Mouse (Mus musculus) monocyte, adult 59 days (primary cell): Measurements from ENCODE around the gene Arhgap29. TPM values are rescaled to one million over a fixed set of nuclear protein-coding genes. Genes with fewer than 3 reads are reported as not detected.

Source experiments
- total RNA-seq, 2 experiments: library from RNA; stranded (reverse); gene quantifications; one replicate each; pipeline ENCODE4 v1.2.4; 2023

Arhgap29 gene
- 1 to 10 TPM; 4.4 to 5.2 TPM for total RNA-seq

GRCm38 (mm10) chr3:121952041-121952591, at the start of gene Arhgap29:
Gene Arhgap29 (plus strand): TSS chr3:121952541.

GRCm38 (mm10) chr3:122043799-122044547, 91.6 kb downstream of the Arhgap29 start, which contains the start of gene Abca4:
Gene Abca4 (plus strand): TSS chr3:122044443.

Other genes starting within 250 kb of the Arhgap29 start
- not detected for gene F3, start 229.0 kb upstream of the Arhgap29 start, total RNA-seq
- 10 to 100 TPM; 14.2 to 16.5 TPM for gene Abcd3, start 137.2 kb upstream of the Arhgap29 start, total RNA-seq
- gene Abca4, start 91.9 kb downstream of the Arhgap29 start, total RNA-seq: under 1 TPM; 0.15 to 1.00 TPM